Mouse (Mus musculus): ENCODE data around the gene Rnf187. TPM values are rescaled to one million over a fixed set of nuclear protein-coding genes. Genes with fewer than 3 reads are reported as not detected.
A peak's percentile ranks its signal among the peaks of the same experiment; 100 is the strongest.
"Not testable (repeated sequence)": the region's sequence is repeated elsewhere in the genome, so short reads cannot be mapped to it uniquely, and the experiment has no call there.

The Rnf187 gene
- polyA plus RNA-seq, 1 experiment from 2014 or later = 213 TPM

DNA sequence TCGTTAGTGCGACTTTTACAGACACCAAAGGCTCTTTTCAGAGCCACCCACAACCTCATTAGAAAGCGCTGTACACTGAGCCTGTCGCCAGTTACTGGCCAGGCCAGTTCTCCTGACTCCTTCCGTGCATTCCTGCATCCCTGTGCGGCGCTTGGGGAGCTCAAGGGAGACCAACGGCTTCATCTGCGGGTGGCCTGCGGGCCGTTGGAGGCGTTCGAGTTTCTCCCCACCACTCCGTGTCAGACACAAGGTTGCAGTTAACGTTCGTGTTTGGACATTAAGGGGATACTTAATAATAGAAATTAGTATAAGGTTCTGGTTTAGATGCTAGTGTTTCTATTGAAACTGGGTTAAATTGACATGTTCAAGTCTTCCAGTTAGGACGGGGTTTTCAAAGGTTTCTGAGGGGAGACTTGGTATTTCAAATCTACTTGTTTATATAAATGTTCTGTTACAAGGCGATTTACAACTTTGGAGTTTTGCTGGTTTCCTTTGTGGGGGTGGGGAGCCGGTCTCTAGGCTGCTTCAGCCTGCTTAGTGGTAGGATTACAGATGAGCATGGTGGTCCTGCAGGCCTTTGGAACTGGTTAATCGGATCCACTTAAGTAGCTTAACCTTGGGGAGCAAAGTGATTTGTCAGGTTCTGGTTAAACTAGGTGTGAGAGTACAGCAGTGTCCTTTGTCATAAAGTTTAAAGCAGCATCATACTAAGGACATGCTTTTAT is 16.6 kb upstream of the Rnf187 start:
- peak overlapping the region; percentile 98 for H3K27ac ChIP-seq (ENCODE audit: poor library complexity, severe bottlenecking)
- H3K4me1 ChIP-seq (replicated peaks) = peaks cover 39% of the 10 kb centered on the region
- no peak; the same call in 1 of the 2 replicates for ATAC-seq (ENCODE audit: insufficient number of reproducible peaks, low FRiP score)
- WGBS = under 1% methylated on average over 20 of the region's 20 CpGs
- H3K9ac ChIP-seq = peak overlapping the region; percentile 97
- H3K4me3 ChIP-seq = peak overlapping the region; percentile 93
- H3K27me3 ChIP-seq (replicated peaks) = peaks cover 12% of the 10 kb centered on the region
- no peaks in the 10 kb centered on the region for H3K9me3 ChIP-seq (replicated peaks)
- H3K4me2 ChIP-seq = peak overlapping the region; percentile 95
- peaks cover 20% of the 10 kb centered on the region for H3K36me3 ChIP-seq

DNA sequence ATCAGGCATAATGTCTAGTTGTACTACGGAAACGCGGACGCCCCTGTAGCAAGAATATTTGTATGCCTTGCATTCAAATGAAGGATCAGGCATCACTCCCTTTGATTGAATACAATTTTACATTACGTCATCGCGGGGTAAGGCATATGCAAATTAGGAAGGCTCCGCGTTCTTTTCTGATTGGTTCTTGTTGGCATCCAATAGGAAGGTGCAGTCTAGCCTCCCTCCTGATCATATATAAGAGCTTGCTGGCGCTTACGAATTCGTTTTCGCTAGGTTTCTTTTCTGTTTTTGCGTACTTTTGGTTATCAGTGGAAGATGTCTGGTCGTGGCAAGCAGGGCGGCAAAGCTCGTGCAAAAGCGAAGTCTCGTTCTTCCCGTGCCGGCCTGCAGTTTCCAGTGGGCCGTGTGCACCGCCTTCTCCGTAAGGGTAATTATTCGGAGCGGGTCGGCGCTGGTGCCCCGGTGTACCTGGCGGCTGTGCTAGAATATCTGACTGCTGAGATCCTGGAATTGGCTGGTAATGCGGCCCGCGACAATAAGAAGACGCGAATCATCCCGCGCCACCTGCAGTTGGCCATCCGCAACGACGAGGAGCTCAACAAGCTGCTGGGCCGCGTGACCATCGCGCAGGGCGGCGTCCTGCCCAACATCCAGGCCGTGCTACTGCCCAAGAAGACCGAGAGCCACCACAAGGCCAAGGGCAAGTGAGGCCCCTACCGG is 15.9 kb upstream of the Rnf187 start, which contains the start of the genes Hist3h2a and Trim17:
Gene Hist3h2a (plus strand): TSS at position 266 of the 723 bp plus-strand sequence.
Gene Trim17 (plus strand): TSS at position 266 of the 723 bp plus-strand sequence.
- ATAC-seq (ENCODE audit: insufficient number of reproducible peaks, low FRiP score) = peak; percentile 94
- H3K4me1 ChIP-seq (replicated peaks) = peaks cover 36% of the 10 kb centered on the region
- H3K4me2 ChIP-seq = peak within 1 kb of the TSS; percentile 95
- peak within 1 kb of the TSS; percentile 97 for H3K9ac ChIP-seq
- H3K4me3 ChIP-seq = peak within 1 kb of the TSS; percentile 93
- peak within 1 kb of the TSS; percentile 98 for H3K27ac ChIP-seq (ENCODE audit: poor library complexity, severe bottlenecking)
- peaks cover 16% of the 10 kb centered on the region for H3K27me3 ChIP-seq (replicated peaks)
- peaks cover 20% of the 10 kb centered on the region for H3K36me3 ChIP-seq
- under 1% methylated on average over 49 of the region's 49 CpGs for WGBS
- no peaks in the 10 kb centered on the region for H3K9me3 ChIP-seq (replicated peaks)

DNA sequence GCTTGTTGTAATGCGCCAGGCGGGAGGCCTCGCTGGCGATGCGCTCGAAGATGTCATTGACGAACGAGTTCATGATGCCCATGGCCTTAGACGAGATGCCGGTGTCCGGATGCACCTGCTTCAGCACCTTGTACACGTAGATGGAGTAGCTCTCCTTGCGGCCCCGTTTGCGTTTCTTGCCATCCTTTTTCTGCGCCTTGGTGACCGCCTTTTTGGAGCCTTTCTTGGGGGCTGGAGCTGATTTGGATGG is 15.4 kb upstream of the Rnf187 start:
- H3K36me3 ChIP-seq = peaks cover 20% of the 10 kb centered on the region
- WGBS = under 1% methylated on average over 17 of the region's 17 CpGs
- H3K4me3 ChIP-seq = peak overlapping the region; percentile 93
- H3K9me3 ChIP-seq (replicated peaks); ATAC-seq (ENCODE audit: insufficient number of reproducible peaks, low FRiP score): not testable (repeated sequence)
- peaks cover 35% of the 10 kb centered on the region for H3K4me1 ChIP-seq (replicated peaks)
- H3K9ac ChIP-seq = peak overlapping the region; percentile 90
- H3K4me2 ChIP-seq = peak overlapping the region; percentile 95
- peak overlapping the region; percentile 88 for H3K27ac ChIP-seq (ENCODE audit: poor library complexity, severe bottlenecking)
- H3K27me3 ChIP-seq (replicated peaks) = peaks cover 16% of the 10 kb centered on the region

DNA sequence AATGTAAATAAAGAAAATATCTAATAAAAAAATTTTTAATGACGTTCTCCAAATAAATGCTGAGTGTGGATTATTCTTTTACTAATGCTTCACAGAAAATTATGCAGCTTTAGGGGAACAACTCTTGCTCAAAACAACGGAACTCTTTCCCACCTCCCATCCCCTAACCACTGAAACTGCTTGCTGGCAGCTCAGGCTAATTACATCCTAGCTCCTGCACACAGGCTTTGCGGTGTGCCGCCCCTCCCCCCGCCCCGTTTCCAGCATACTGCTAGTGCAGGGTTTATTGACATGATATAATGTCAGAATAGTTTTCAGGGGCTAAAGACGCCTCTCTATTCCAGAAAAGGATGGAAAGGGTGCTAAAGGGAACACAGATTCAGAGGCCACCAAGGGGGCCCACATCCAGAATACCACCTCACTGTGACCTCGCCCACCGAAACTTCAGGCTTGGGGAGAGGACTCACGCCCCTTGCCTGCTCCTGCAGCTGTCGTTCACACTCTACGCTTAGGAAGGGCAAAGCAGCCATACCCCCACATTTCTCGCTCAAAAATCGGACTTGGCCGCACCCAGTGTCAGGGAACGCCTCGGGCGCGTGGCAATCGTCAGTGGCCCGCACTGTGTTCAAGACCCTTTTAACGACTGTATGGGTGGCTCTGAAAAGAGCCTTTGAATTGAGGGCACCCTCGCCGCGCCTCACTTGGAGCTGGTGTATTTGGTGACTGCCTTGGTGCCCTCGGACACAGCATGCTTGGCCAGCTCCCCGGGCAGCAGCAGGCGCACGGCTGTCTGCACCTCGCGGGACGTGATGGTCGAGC is 14.8 kb upstream of the Rnf187 start:
- Histone ChIP-seq H3K4me3 (peak overlapping the region; percentile 93), H3K9me3 (replicated peaks) (no peaks in the 10 kb centered on the region), H3K27ac (ENCODE audit: poor library complexity, severe bottlenecking) (peak overlapping the region; percentile 88), H3K4me1 (replicated peaks) (peaks cover 33% of the 10 kb centered on the region), H3K36me3 (peaks cover 19% of the 10 kb centered on the region), H3K27me3 (replicated peaks) (peaks cover 16% of the 10 kb centered on the region), H3K9ac (peak overlapping the region; percentile 90), H3K4me2 (peak overlapping the region; percentile 95)
- 0 out of 2 replicates have a peak, but pooled peaks have one; percentile 40 for ATAC-seq (ENCODE audit: insufficient number of reproducible peaks, low FRiP score)
- 1% methylated on average over 33 of the region's 33 CpGs for WGBS

DNA sequence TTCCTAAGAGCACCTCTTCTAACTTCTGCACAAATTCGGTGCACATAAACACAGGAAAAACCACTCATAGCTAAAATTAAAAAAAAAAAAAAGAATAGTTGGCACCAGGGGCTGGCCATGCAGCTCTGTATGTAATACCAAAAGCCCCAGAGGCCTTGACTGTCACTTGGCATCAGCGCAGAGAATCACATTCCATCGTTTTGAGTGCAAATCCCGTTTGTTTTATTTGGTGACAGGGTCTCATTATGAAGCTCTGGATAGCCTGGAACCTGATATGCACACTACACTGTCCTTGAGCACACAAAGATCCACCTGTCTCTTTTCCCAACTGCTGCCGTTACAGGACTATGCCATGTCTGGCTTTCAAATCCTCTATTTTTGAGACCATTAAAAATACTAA is 12.5 kb upstream of the Rnf187 start:
- Histone ChIP-seq H3K9me3 (replicated peaks) (no peaks in the 10 kb centered on the region), H3K4me2 (no peak overlapping the region), H3K9ac (no peak overlapping the region), H3K4me1 (replicated peaks) (peaks cover 23% of the 10 kb centered on the region), H3K27ac (ENCODE audit: poor library complexity, severe bottlenecking) (no peak overlapping the region), H3K36me3 (no peaks in the 10 kb centered on the region), H3K4me3 (no peak overlapping the region), H3K27me3 (replicated peaks) (peaks cover 22% of the 10 kb centered on the region)
- 79% methylated on average over 5 of the region's 5 CpGs for WGBS
- no peak for ATAC-seq (ENCODE audit: insufficient number of reproducible peaks, low FRiP score)

DNA sequence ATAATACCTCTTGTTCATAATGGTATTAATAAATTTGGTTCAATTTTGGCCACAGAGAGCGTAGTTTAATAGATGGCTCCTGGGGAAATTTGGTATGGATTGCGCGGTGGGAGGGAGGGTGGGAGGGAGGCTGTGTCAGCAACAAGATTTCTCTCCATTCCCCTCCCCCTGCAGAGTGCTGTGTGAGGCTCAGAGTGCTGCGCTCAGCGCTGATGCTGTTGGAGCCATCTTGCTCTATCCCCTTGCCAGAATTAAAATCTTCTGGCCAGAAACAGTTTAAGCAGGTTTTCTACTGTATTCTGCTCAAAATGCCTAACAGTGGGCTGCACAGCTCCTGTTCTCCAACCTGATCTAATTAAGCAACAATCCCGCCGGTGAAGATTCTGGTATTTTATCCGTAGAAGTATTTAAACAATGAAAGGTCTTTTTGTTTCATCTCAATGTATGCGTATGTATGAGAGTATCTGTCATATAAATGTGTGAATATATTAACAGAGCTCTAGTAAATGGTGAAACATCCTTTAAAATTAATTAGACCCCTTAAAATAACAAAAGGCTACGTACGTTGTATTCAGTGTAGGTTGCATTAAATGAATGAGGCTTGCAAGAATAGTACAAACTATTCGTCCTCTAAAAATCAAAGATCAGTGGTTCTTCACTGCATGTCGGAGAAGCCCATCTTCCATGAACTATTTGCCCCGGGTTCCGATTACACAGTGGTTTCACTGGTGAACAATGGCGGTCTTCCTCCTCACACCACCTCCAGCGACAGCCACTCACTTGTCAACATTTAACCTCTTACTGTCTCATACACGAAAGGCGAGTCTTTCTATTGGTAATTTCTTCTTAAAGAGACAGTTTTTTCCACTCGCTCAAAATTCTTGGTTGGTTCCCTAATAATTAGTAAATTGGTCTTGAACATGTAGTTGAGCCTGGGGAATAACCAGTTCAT is 11.0 kb upstream of the Rnf187 start:
- Histone ChIP-seq H3K36me3 (no peaks in the 10 kb centered on the region), H3K27me3 (replicated peaks) (peaks cover 34% of the 10 kb centered on the region), H3K4me1 (replicated peaks) (peaks cover 18% of the 10 kb centered on the region; the same call in 1 of the 2 replicates), H3K9ac (peak overlapping the region; percentile 64), H3K4me2 (peak overlapping the region; percentile 71), H3K4me3 (peak overlapping the region; percentile 42), H3K9me3 (replicated peaks) (no peaks in the 10 kb centered on the region), H3K27ac (ENCODE audit: poor library complexity, severe bottlenecking) (peak overlapping the region; percentile 64; the same call in 1 of the 2 replicates)
- ATAC-seq (ENCODE audit: insufficient number of reproducible peaks, low FRiP score) = no peak
- 13% methylated on average over 20 of the region's 20 CpGs for WGBS

DNA sequence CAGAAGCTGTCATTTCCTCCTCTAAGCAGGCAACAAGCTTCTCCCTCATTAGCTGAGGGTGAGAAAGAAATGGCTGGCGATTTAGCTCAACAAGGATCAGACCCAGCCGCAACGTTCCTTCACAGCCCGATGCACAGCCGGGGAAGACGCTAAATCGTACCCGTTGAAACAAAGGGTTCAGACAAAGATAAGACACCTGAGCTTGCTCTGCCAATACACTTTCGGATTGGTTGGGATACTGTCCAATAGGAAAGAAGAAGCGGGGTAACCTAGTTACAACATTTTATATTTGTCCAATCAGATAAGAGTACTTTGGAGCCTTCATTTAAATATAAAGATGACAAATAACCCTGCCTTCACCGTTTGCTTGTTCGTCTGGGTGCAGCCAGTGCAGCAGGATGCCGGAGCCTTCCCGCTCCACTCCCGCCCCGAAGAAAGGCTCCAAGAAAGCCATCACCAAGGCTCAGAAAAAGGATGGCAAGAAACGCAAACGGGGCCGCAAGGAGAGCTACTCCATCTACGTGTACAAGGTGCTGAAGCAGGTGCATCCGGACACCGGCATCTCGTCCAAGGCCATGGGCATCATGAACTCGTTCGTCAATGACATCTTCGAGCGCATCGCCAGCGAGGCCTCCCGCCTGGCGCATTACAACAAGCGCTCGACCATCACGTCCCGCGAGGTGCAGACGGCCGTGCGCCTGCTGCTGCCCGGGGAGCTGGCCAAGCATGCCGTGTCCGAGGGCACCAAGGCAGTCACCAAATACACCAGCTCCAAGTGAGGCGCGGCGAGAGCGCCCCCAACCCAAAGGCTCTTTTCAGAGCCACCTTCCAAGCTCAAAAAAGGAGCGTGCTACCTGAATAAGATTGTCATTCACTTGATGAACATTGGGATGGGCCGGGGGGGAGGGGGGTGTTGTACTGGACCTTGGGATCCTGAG is 10.1 kb upstream of the Rnf187 start, which contains the start of gene Hist3h2ba:
Gene Hist3h2ba (plus strand): TSS at position 379 of the 938 bp plus-strand sequence.
- WGBS = under 1% methylated on average over 48 of the region's 48 CpGs
- H3K27ac ChIP-seq (ENCODE audit: poor library complexity, severe bottlenecking) = peak within 1 kb of the TSS; percentile 69
- peaks cover 18% of the 10 kb centered on the region; the same call in 1 of the 2 replicates for H3K4me1 ChIP-seq (replicated peaks)
- no peaks in the 10 kb centered on the region for H3K9me3 ChIP-seq (replicated peaks)
- H3K4me2 ChIP-seq = peak within 1 kb of the TSS; percentile 71
- H3K27me3 ChIP-seq (replicated peaks) = peaks cover 44% of the 10 kb centered on the region
- H3K36me3 ChIP-seq = no peaks in the 10 kb centered on the region
- peak within 1 kb of the TSS; percentile 64 for H3K9ac ChIP-seq
- peak; percentile 83 for ATAC-seq (ENCODE audit: insufficient number of reproducible peaks, low FRiP score)
- H3K4me3 ChIP-seq = peak within 1 kb of the TSS; percentile 42

DNA sequence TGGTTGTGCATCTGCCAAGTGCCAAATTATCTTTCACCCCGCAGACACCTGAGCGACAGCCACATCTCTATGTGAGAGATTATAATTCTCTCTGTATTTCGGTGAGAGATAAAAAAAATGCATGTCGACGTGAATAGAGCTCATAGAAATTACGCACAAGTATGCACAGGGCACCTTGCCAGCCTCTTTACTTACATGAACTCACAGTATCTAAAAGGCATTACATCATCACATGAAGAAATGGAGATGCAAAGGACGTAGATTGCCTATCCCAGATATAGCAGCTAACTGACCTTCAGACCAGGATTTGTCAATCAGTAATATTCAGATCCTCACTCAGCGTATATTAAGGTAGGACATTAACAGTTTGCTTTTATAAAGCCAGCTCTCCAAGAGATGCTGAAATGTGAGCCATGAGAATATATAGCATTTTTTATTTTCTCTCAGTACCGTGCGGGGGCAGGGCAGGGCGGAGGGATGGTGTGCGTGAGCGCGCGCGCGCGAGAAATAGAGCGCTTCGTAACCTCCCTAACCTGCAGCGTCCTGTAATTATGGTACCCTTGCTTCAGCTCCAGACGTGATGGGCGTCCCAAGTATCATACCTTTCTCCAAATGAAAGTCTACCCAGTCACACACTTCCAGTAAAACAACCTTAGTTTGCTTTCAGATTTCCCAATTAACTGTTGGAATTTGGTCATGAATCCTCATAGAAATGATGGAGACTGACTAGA is 9.2 kb upstream of the Rnf187 start:
- Histone ChIP-seq H3K9me3 (replicated peaks) (no peaks in the 10 kb centered on the region), H3K9ac (peak overlapping the region; percentile 46; the same call in 1 of the 2 replicates)

DNA sequence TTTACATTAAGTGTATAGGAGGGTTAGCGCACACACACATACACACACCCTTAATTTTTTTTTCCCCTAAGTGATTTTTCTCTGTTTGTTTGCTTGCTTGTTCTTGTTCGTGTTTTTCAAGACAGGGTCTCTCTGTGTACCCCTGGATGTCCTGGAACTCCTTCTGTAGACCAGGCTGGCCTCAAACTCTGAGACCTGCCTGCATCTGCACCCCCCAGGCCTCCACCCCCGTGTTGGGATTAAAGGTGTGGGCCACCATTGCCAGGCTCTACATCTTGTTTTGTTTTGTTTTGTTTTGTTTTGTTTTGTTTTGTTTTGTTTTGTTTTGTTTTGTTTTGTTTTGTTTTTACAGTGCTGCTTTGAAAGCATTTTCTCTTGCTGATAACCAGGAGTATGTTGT is 8.6 kb upstream of the Rnf187 start:
- Histone ChIP-seq H3K27ac (ENCODE audit: poor library complexity, severe bottlenecking) (no peak overlapping the region), H3K4me3 (no peak overlapping the region), H3K4me1 (replicated peaks) (peaks cover 10% of the 10 kb centered on the region; the same call in 1 of the 2 replicates), H3K9ac (no peak overlapping the region), H3K27me3 (replicated peaks) (peaks cover 49% of the 10 kb centered on the region), H3K4me2 (no peak overlapping the region), H3K9me3 (replicated peaks) (no peaks in the 10 kb centered on the region), H3K36me3 (no peaks in the 10 kb centered on the region)
- 73% methylated on average over 3 of the region's 3 CpGs for WGBS
- ATAC-seq (ENCODE audit: insufficient number of reproducible peaks, low FRiP score) = no peak

More for the DNA sequence above, 9.2 kb upstream of the Rnf187 start:
- peak overlapping the region; percentile 42 for H3K4me3 ChIP-seq
- no peak for ATAC-seq (ENCODE audit: insufficient number of reproducible peaks, low FRiP score)
- peaks cover 47% of the 10 kb centered on the region for H3K27me3 ChIP-seq (replicated peaks)
- peak overlapping the region; percentile 69; the same call in 1 of the 2 replicates for H3K27ac ChIP-seq (ENCODE audit: poor library complexity, severe bottlenecking)
- 16% methylated on average over 23 of the region's 23 CpGs for WGBS
- H3K4me2 ChIP-seq = peak overlapping the region; percentile 71
- H3K4me1 ChIP-seq (replicated peaks) = peaks cover 10% of the 10 kb centered on the region; the same call in 1 of the 2 replicates
- H3K36me3 ChIP-seq = no peaks in the 10 kb centered on the region
